ENCODE assay signal across 24 mouse cellular contexts in genomic region chrX:8084771-8085259, GRCm38 (mm10).
"Had no signal": no experiment of that assay in that cellular context is flagged by ENCODE, and none has a peak within 500 bp of the region (broad histone marks: within the 10 kb centered on the region; RNA-seq: fewer than 3 reads in every experiment).

No protein-coding gene starts in this region.

- H3K4me3 ChIP-seq: heart, adult 2 months; heart, embryonic 13.5 days; heart, embryonic 15.5 days; hindbrain, embryonic 13.5 days; hindbrain, embryonic 15.5 days; limb, embryonic 13.5 days; limb, embryonic 15.5 days; liver, embryonic 12.5 days had no signal

- ATAC-seq: hindbrain, postnatal 0 days; intestine, embryonic 16.5 days; liver, embryonic 12.5 days had no signal

- H3K9me3 ChIP-seq: heart, embryonic 13.5 days; heart, embryonic 15.5 days; hindbrain, embryonic 13.5 days; hindbrain, embryonic 15.5 days; limb, embryonic 13.5 days; limb, embryonic 15.5 days; liver, embryonic 12.5 days had no signal

- DNase-seq: gastrocnemius, postnatal 14 days; gastrocnemius, postnatal 36 days; heart, adult 11 months; heart, adult 2 months; heart, postnatal 14 days; heart, postnatal 36 days; kidney, adult 18-20 months; kidney, adult 8-10 months; kidney, postnatal 10 days; kidney, postnatal 25 days; kidney, postnatal 4 days; layer of hippocampus, adult 9-11 months; layer of hippocampus, postnatal 36 days; left cerebral cortex, postnatal 4 days had no signal

- H3K4me2 ChIP-seq: heart, embryonic 11.5 days; heart, embryonic 13.5 days; heart, embryonic 15.5 days; hindbrain, embryonic 13.5 days; hindbrain, embryonic 15.5 days; limb, embryonic 13.5 days; limb, embryonic 15.5 days; liver, embryonic 12.5 days had no signal

- H3K36me3 ChIP-seq: heart, embryonic 13.5 days; heart, embryonic 15.5 days; hindbrain, embryonic 13.5 days; hindbrain, embryonic 15.5 days; limb, embryonic 13.5 days; limb, embryonic 15.5 days; liver, embryonic 12.5 days had no signal

- H3K4me1 ChIP-seq: heart, embryonic 13.5 days; heart, embryonic 15.5 days; hindbrain, embryonic 13.5 days; hindbrain, embryonic 15.5 days; limb, embryonic 13.5 days; limb, embryonic 15.5 days had no signal

- H3K9ac ChIP-seq: heart, embryonic 13.5 days; heart, embryonic 15.5 days; hindbrain, embryonic 13.5 days; hindbrain, embryonic 15.5 days; limb, embryonic 13.5 days; limb, embryonic 15.5 days; liver, embryonic 12.5 days had no signal

- H3K27ac ChIP-seq: heart, adult 2 months; heart, embryonic 13.5 days; heart, embryonic 15.5 days; hindbrain, embryonic 13.5 days; hindbrain, embryonic 15.5 days; hindbrain, postnatal 0 days; limb, embryonic 13.5 days; limb, embryonic 15.5 days; liver, embryonic 12.5 days had no signal

- H3K27me3 ChIP-seq: heart, embryonic 13.5 days; heart, embryonic 15.5 days; hindbrain, embryonic 13.5 days; hindbrain, embryonic 15.5 days; limb, embryonic 13.5 days; limb, embryonic 15.5 days; liver, embryonic 12.5 days had no signal
